Mouse (Mus musculus) hindbrain, embryonic 10.5 days (tissue): Measurements from ENCODE around the gene Ndufa10. TPM values are rescaled to one million over a fixed set of nuclear protein-coding genes. Genes with fewer than 3 reads are reported as not detected.

Experiments used
- DNase-seq: peaks from one replicate; pipeline ENCODE4 v3.0.0-alpha.2; 2017; ENCODE audit warnings: low spot score
- H3K27ac ChIP-seq: fragments of 300-500 bp; sonication (generic); 2 replicates; pipeline ENCODE4 v1.5.1; 2016; ENCODE audit warnings: mild to moderate bottlenecking, moderate library complexity
- H3K27me3 ChIP-seq: fragments of 300-500 bp; sonication (generic); 2 replicates; pipeline ENCODE4 v1.6.1; 2016; ENCODE audit warnings: mild to moderate bottlenecking; ENCODE audit not compliant: poor library complexity, insufficient read depth, severe bottlenecking
- H3K36me3 ChIP-seq: fragments of 300-500 bp; sonication (generic); 2 replicates; pipeline ENCODE4 v1.6.1; 2016; ENCODE audit warnings: mild to moderate bottlenecking, moderate library complexity
- H3K4me1 ChIP-seq: fragments of 300-500 bp; sonication (generic); replicated peaks from 2 replicates; pipeline ENCODE4 v1.6.1; 2016; ENCODE audit warnings: mild to moderate bottlenecking
- H3K4me3 ChIP-seq: fragments of 300-500 bp; sonication (generic); 2 replicates; pipeline ENCODE4 v1.5.1; 2016; ENCODE audit warnings: mild to moderate bottlenecking, moderate library complexity
- H3K9me3 ChIP-seq: fragments of 300-500 bp; sonication (generic); 2 replicates; pipeline ENCODE4 v1.6.1; 2016; ENCODE audit warnings: mild to moderate bottlenecking, moderate library complexity
- WGBS: fragments of 180-500 bp; shearing (Covaris S2); methylation state at CpG from one replicate; pipeline ENCODE4 v1.1.7; 2016; 5-methylcytosine and 5-hydroxymethylcytosine counted together
- polyA plus RNA-seq: library from polyadenylated mRNA; unstranded; fragments of >200 nt; fragmentation: Nextera tagmentation; extraction: Ambion mirVana; gene quantifications from 2 replicates; pipeline ENCODE4 v1.2.1, GENCODE M21; 2016

Gene Ndufa10
- polyA plus RNA-seq, 1 experiment from 2014 or later = 291 TPM

- no peak for DNase-seq
- WGBS = 80% methylated on average over 8 of the region's 8 CpGs
- H3K9me3 ChIP-seq = no peaks in the 10 kb centered on the region
- no peak overlapping the region for H3K4me3 ChIP-seq
- no peaks in the 10 kb centered on the region for H3K4me1 ChIP-seq
- H3K27ac ChIP-seq = no peak overlapping the region
- H3K27me3 ChIP-seq = no peaks in the 10 kb centered on the region
- H3K36me3 ChIP-seq = peaks cover 98% of the 10 kb centered on the region
Measured at GRCm38 (mm10) chr1:92453751-92454445, 19.8 kb downstream of the Ndufa10 start.

GRCm38 (mm10) chr1:92448293-92448692, 25.4 kb downstream of the Ndufa10 start:
- Histone ChIP-seq H3K9me3 (no peaks in the 10 kb centered on the region), H3K27me3 (no peaks in the 10 kb centered on the region), H3K27ac (no peak overlapping the region), H3K36me3 (peaks cover 97% of the 10 kb centered on the region), H3K4me3 (no peak overlapping the region), H3K4me1 (no peaks in the 10 kb centered on the region)
- WGBS = 86% methylated on average over 3 of the region's 3 CpGs
- DNase-seq = no peak

- Histone ChIP-seq H3K27me3 (no peaks in the 10 kb centered on the region), H3K36me3 (peaks cover 85% of the 10 kb centered on the region), H3K4me1 (peaks cover 20% of the 10 kb centered on the region), H3K9me3 (no peaks in the 10 kb centered on the region), H3K4me3 (no peak overlapping the region), H3K27ac (0 out of 2 replicates have a peak overlapping the region, but pooled peaks have one; percentile 18)
- WGBS = 56% methylated on average over 6 of the region's 6 CpGs
- DNase-seq = no peak
Measured at GRCm38 (mm10) chr1:92441453-92442063, 32.1 kb downstream of the Ndufa10 start.

- WGBS = 88% methylated on average over 9 of the region's 9 CpGs
- Histone ChIP-seq H3K27ac (no peak overlapping the region), H3K36me3 (peaks cover 73% of the 10 kb centered on the region), H3K27me3 (no peaks in the 10 kb centered on the region), H3K9me3 (no peaks in the 10 kb centered on the region), H3K4me3 (no peak overlapping the region), H3K4me1 (peaks cover 20% of the 10 kb centered on the region)
- DNase-seq = no peak
Measured at GRCm38 (mm10) chr1:92440066-92440750, 33.5 kb downstream of the Ndufa10 start.

GRCm38 (mm10) chr1:92437678-92438271, 35.9 kb downstream of the Ndufa10 start:
- no peak for DNase-seq
- H3K36me3 ChIP-seq = peaks cover 50% of the 10 kb centered on the region
- no peaks in the 10 kb centered on the region for H3K9me3 ChIP-seq
- no peaks in the 10 kb centered on the region for H3K27me3 ChIP-seq
- H3K4me1 ChIP-seq = peaks cover 22% of the 10 kb centered on the region
- H3K4me3 ChIP-seq = no peak overlapping the region
- WGBS = 61% methylated on average over 9 of the region's 9 CpGs
- H3K27ac ChIP-seq = peak overlapping the region; percentile 13; the same call in 1 of the 2 replicates

- no peaks in the 10 kb centered on the region for H3K9me3 ChIP-seq
- DNase-seq = no peak
- no peaks in the 10 kb centered on the region for H3K27me3 ChIP-seq
- peaks cover 41% of the 10 kb centered on the region for H3K36me3 ChIP-seq
- H3K4me1 ChIP-seq = peaks cover 31% of the 10 kb centered on the region
- H3K27ac ChIP-seq = no peak overlapping the region
- WGBS = 53% methylated on average over 4 of the region's 4 CpGs
- H3K4me3 ChIP-seq = no peak overlapping the region
Measured at GRCm38 (mm10) chr1:92436831-92437321, 36.8 kb downstream of the Ndufa10 start.

GRCm38 (mm10) chr1:92434986-92435385, 38.7 kb downstream of the Ndufa10 start:
- Histone ChIP-seq H3K4me1 (peaks cover 38% of the 10 kb centered on the region), H3K27ac (no peak overlapping the region), H3K9me3 (no peaks in the 10 kb centered on the region), H3K4me3 (no peak overlapping the region), H3K27me3 (no peaks in the 10 kb centered on the region), H3K36me3 (peaks cover 25% of the 10 kb centered on the region)
- DNase-seq = no peak
- WGBS = 86% methylated on average over 1 of the region's 1 CpGs

DNA sequence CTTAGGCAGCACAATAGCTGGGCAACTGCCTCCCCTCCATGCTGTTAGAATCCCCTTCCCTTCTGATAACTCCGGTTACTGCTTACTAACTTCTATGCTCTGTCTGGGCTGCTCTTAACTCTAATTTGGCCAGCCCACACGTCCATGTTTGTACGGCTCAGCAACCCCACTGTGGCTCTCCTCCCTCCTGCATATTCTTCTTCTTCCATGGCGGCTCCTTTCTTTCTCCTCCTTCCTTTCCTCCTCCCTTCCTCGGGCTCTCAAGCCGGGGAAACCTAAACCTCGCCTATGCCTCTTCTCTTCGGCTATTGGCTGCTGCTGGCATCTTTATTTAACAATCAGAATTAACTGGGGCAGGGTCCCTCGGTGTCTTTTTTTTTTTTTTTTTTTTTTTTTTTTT, 40.9 kb downstream of the Ndufa10 start:
- Histone ChIP-seq H3K27me3 (no peaks in the 10 kb centered on the region), H3K4me1 (peaks cover 29% of the 10 kb centered on the region), H3K36me3 (peaks cover 3% of the 10 kb centered on the region), H3K9me3 (no peaks in the 10 kb centered on the region), H3K27ac (0 out of 2 replicates have a peak overlapping the region, but pooled peaks have one; percentile 70), H3K4me3 (no peak overlapping the region)
- no peak for DNase-seq
- 68% methylated on average over 9 of the region's 9 CpGs for WGBS

- peak overlapping the region; percentile 70; the same call in 1 of the 2 replicates for H3K27ac ChIP-seq
- H3K36me3 ChIP-seq = no peaks in the 10 kb centered on the region
- peak; percentile 29 for DNase-seq
- whole genome bisulfite sequencing = 38% methylated on average over 4 of the region's 4 CpGs
- H3K27me3 ChIP-seq = no peaks in the 10 kb centered on the region
- H3K4me1 ChIP-seq = peaks cover 22% of the 10 kb centered on the region
- H3K4me3 ChIP-seq = no peak overlapping the region
- no peaks in the 10 kb centered on the region for H3K9me3 ChIP-seq
Measured at GRCm38 (mm10) chr1:92432098-92432497, 41.6 kb downstream of the Ndufa10 start.

- WGBS = 77% methylated on average over 3 of the region's 3 CpGs
Measured at GRCm38 (mm10) chr1:92431420-92431819, 42.2 kb downstream of the Ndufa10 start.

DNA sequence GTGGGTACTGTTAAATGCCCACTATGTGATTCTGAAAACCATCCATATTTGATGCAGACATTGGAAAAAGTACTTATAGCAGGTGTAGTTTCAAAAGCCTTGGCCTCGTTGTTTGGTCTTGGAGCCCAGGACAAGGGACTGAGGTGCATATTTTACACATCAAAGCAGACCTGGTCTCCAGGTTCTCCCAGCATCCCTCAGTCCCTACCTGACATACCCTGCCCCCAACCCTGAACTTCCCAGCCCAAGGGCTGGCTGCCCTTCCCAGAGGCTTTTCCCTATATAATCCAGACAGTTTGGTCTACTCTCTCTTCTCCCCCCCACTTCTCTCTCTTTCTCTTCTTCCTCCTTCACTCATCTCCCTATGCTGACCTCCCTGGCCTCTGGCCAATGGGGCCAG, 42.7 kb downstream of the Ndufa10 start:
- Histone ChIP-seq H3K27me3 (no peaks in the 10 kb centered on the region), H3K4me1 (peaks cover 18% of the 10 kb centered on the region), H3K27ac (no peak overlapping the region), H3K36me3 (no peaks in the 10 kb centered on the region), H3K4me3 (no peak overlapping the region), H3K9me3 (no peaks in the 10 kb centered on the region)
- 85% methylated on average over 1 of the region's 1 CpGs for WGBS
- no peak for DNase-seq

More at GRCm38 (mm10) chr1:92431420-92431819, 42.2 kb downstream of the Ndufa10 start:
- Histone ChIP-seq H3K36me3 (no peaks in the 10 kb centered on the region), H3K9me3 (no peaks in the 10 kb centered on the region), H3K27me3 (no peaks in the 10 kb centered on the region), H3K27ac (0 out of 2 replicates have a peak overlapping the region, but pooled peaks have one; percentile 35), H3K4me1 (peaks cover 18% of the 10 kb centered on the region), H3K4me3 (no peak overlapping the region)
- DNase-seq = no peak

- 0 out of 2 replicates have a peak overlapping the region, but pooled peaks have one; percentile 62 for H3K27ac ChIP-seq
- WGBS = 63% methylated on average over 7 of the region's 7 CpGs
- no peaks in the 10 kb centered on the region for H3K9me3 ChIP-seq
Measured at GRCm38 (mm10) chr1:92424714-92425113, 48.9 kb downstream of the Ndufa10 start.

More at GRCm38 (mm10) chr1:92424714-92425113, 48.9 kb downstream of the Ndufa10 start:
- Histone ChIP-seq H3K4me1 (peaks cover 3% of the 10 kb centered on the region; the same call in 1 of the 2 replicates), H3K4me3 (no peak overlapping the region), H3K27me3 (no peaks in the 10 kb centered on the region), H3K36me3 (no peaks in the 10 kb centered on the region)
- DNase-seq = no peak
